Mouse (Mus musculus) frontal cortex, postnatal 36 days (tissue): ENCODE measurements around the gene Sel1l3.

Experiments
- DNase-seq, 2 experiments: peaks; one replicate each; pipeline ENCODE4 v3.0.0; 2022; ENCODE audit warnings: low spot score in 2 of 2

The Sel1l3 gene

GRCm38 (mm10) chr5:53213711-53214352 lies at the start of gene Sel1l3:
Gene Sel1l3, minus strand, starts transcription at chr5:53213927.
- no peak for DNase-seq

- DNase-seq: no peak
Measured at GRCm38 (mm10) chr5:53261999-53262398, 48.3 kb upstream of the Sel1l3 start.

- DNase-seq: peak in 1 of 2 experiments; percentile 58
Measured at GRCm38 (mm10) chr5:53259894-53260293, 46.2 kb upstream of the Sel1l3 start.

GRCm38 (mm10) chr5:53258038-53258786 lies 44.5 kb upstream of the Sel1l3 start:
- peak; percentile 55 to 62 for DNase-seq

GRCm38 (mm10) chr5:53254821-53255220 lies 41.1 kb upstream of the Sel1l3 start:
- no peak for DNase-seq

GRCm38 (mm10) chr5:53254154-53254553 lies 40.4 kb upstream of the Sel1l3 start:
- no peak for DNase-seq

GRCm38 (mm10) chr5:53249431-53250061 lies 35.8 kb upstream of the Sel1l3 start:
- no peak for DNase-seq

GRCm38 (mm10) chr5:53248499-53248898 lies 34.8 kb upstream of the Sel1l3 start:
- DNase-seq: no peak

GRCm38 (mm10) chr5:53243933-53244332 lies 30.2 kb upstream of the Sel1l3 start:
- no peak for DNase-seq

- peak; percentile 48 to 63 for DNase-seq
Measured at GRCm38 (mm10) chr5:53242865-53243499, 29.3 kb upstream of the Sel1l3 start.

GRCm38 (mm10) chr5:53241963-53242362 lies 28.2 kb upstream of the Sel1l3 start:
- DNase-seq: no peak

GRCm38 (mm10) chr5:53241109-53241508 lies 27.4 kb upstream of the Sel1l3 start:
- no peak for DNase-seq

- DNase-seq: no peak
Measured at GRCm38 (mm10) chr5:53239831-53240440, 26.2 kb upstream of the Sel1l3 start.

- no peak for DNase-seq
Measured at GRCm38 (mm10) chr5:53239189-53239588, 25.5 kb upstream of the Sel1l3 start.

- peak in 1 of 2 experiments; percentile 12 for DNase-seq
Measured at GRCm38 (mm10) chr5:53238761-53239160, 25.0 kb upstream of the Sel1l3 start.

- no peak for DNase-seq
Measured at GRCm38 (mm10) chr5:53236749-53237148, 23.0 kb upstream of the Sel1l3 start.

GRCm38 (mm10) chr5:53236136-53236535 lies 22.4 kb upstream of the Sel1l3 start:
- DNase-seq: peak in 1 of 2 experiments; percentile 32

GRCm38 (mm10) chr5:53235551-53235950 lies 21.8 kb upstream of the Sel1l3 start:
- DNase-seq: no peak

GRCm38 (mm10) chr5:53230560-53230959 lies 16.8 kb upstream of the Sel1l3 start:
- DNase-seq: no peak

GRCm38 (mm10) chr5:53225434-53225833 lies 11.7 kb upstream of the Sel1l3 start:
- no peak for DNase-seq

- DNase-seq: no peak
Measured at GRCm38 (mm10) chr5:53214801-53215200, 1.1 kb upstream of the Sel1l3 start.

GRCm38 (mm10) chr5:53214362-53214761 lies 635 bp upstream of the Sel1l3 start:
- no peak for DNase-seq
